Mouse (Mus musculus): Measurements from ENCODE around the gene Mme. TPM values are rescaled to one million over a fixed set of nuclear protein-coding genes. Genes with fewer than 3 reads are reported as not detected.

The Mme gene
- polyA plus RNA-seq, 1 experiment, result not detected

- no peak for TF ChIP-seq GATA1 (IDR thresholded peaks at IDR 0.05; ENCODE audit: low read length)
Measured at GRCm38 (mm10) chr3:63340110-63340509, 98.8 kb downstream of the Mme start.

- no peak for TF ChIP-seq GATA1 (IDR thresholded peaks at IDR 0.05; ENCODE audit: low read length)
Measured at GRCm38 (mm10) chr3:63340546-63340945, 99.2 kb downstream of the Mme start.

- no peak for TF ChIP-seq GATA1 (IDR thresholded peaks at IDR 0.05; ENCODE audit: low read length)
Measured at GRCm38 (mm10) chr3:63341481-63341880, 100.1 kb downstream of the Mme start.

- TF ChIP-seq GATA1 (IDR thresholded peaks at IDR 0.05; ENCODE audit: low read length), result no peak
Measured at GRCm38 (mm10) chr3:63344998-63345397, 103.7 kb downstream of the Mme start.

- TF ChIP-seq GATA1 (IDR thresholded peaks at IDR 0.05; ENCODE audit: low read length), result no peak
Measured at GRCm38 (mm10) chr3:63348893-63349426, 107.6 kb downstream of the Mme start.

- TF ChIP-seq GATA1 (IDR thresholded peaks at IDR 0.05; ENCODE audit: low read length), result no peak
Measured at GRCm38 (mm10) chr3:63350242-63350641, 108.9 kb downstream of the Mme start.

- TF ChIP-seq GATA1 (IDR thresholded peaks at IDR 0.05; ENCODE audit: low read length), result no peak
Measured at GRCm38 (mm10) chr3:63350704-63351103, 109.4 kb downstream of the Mme start.

GRCm38 (mm10) chr3:63351680-63352260 is 110.4 kb downstream of the Mme start:
- TF ChIP-seq GATA1 (IDR thresholded peaks at IDR 0.05; ENCODE audit: low read length), result no peak

GRCm38 (mm10) chr3:63359512-63359911 is 118.2 kb downstream of the Mme start:
- no peak for TF ChIP-seq GATA1 (IDR thresholded peaks at IDR 0.05; ENCODE audit: low read length)

GRCm38 (mm10) chr3:63384989-63385388 is 143.7 kb downstream of the Mme start:
- TF ChIP-seq GATA1 (IDR thresholded peaks at IDR 0.05; ENCODE audit: low read length), result no peak

- no peak for TF ChIP-seq GATA1 (IDR thresholded peaks at IDR 0.05; ENCODE audit: low read length)
Measured at GRCm38 (mm10) chr3:63390774-63391173, 149.4 kb downstream of the Mme start.

- TF ChIP-seq GATA1 (IDR thresholded peaks at IDR 0.05; ENCODE audit: low read length), result no peak
Measured at GRCm38 (mm10) chr3:63391348-63391747, 150.0 kb downstream of the Mme start.

GRCm38 (mm10) chr3:63394424-63394941 is 153.1 kb downstream of the Mme start:
- TF ChIP-seq GATA1 (IDR thresholded peaks at IDR 0.05; ENCODE audit: low read length), result no peak

GRCm38 (mm10) chr3:63398171-63398570 is 156.8 kb downstream of the Mme start:
- TF ChIP-seq GATA1 (IDR thresholded peaks at IDR 0.05; ENCODE audit: low read length), result no peak

- no peak for TF ChIP-seq GATA1 (IDR thresholded peaks at IDR 0.05; ENCODE audit: low read length)
Measured at GRCm38 (mm10) chr3:63406438-63406837, 165.1 kb downstream of the Mme start.

GRCm38 (mm10) chr3:63411006-63411405 is 169.7 kb downstream of the Mme start:
- TF ChIP-seq GATA1 (IDR thresholded peaks at IDR 0.05; ENCODE audit: low read length), result no peak

GRCm38 (mm10) chr3:63412220-63412937 is 171.0 kb downstream of the Mme start:
- no peak for TF ChIP-seq GATA1 (IDR thresholded peaks at IDR 0.05; ENCODE audit: low read length)

Data from G1E-ER4 (cell line).